Mouse (Mus musculus): ENCODE data around the gene Mbnl1.

The Mbnl1 gene

GRCm38 (mm10) chr3:60516054-60516674 is 43.5 kb downstream of the Mbnl1 start:
- DNase-seq (ENCODE audit: low read depth, low spot score): no peak

GRCm38 (mm10) chr3:60517234-60517787 is 44.7 kb downstream of the Mbnl1 start:
- no peak for DNase-seq (ENCODE audit: low read depth, low spot score)

DNA sequence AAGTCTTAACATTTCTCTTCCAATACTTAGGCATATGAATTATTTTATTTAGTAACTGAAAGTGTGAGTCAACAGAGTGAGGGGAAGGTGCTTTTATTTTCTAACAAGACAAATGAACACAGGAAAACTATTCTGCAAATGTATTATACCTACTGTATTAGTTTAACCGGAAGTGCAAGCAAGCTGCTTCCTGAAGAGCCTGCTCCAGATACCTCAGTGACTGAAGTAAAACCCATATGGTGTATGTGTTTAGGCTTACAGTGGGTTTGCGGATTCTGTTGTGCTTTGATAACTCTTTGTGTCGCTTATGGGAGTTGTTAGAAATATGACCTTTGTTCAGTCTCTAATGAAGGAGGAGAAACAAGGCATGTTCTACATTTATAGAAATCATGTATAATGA is 46.7 kb downstream of the Mbnl1 start:
- DNase-seq (ENCODE audit: low read depth, low spot score): no peak

DNA sequence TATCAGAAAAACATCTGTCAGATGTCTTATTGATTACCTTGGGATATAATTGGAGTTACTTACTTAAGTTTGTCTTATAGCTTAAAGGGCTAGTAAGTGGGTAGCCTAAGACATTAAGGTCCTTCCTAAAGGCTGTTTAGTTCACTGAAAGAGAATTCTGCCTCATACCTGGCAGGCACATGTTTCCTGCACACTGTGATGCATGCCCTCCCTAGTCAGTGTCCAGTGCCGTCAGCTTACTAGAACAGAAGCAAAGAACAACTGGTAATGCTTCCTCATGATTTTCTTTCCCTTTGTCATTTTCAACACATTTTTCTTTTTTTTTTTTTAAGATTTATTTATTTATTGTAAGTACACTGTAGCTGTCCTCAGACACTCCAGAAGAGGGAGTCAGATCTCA is 51.5 kb downstream of the Mbnl1 start:
- no peak for DNase-seq (ENCODE audit: low read depth, low spot score)

GRCm38 (mm10) chr3:60531286-60531685 is 58.7 kb downstream of the Mbnl1 start:
- DNase-seq (ENCODE audit: low read depth, low spot score): no peak

- no peak for DNase-seq (ENCODE audit: low read depth, low spot score)
Measured at GRCm38 (mm10) chr3:60531826-60532225, 59.2 kb downstream of the Mbnl1 start.

DNA sequence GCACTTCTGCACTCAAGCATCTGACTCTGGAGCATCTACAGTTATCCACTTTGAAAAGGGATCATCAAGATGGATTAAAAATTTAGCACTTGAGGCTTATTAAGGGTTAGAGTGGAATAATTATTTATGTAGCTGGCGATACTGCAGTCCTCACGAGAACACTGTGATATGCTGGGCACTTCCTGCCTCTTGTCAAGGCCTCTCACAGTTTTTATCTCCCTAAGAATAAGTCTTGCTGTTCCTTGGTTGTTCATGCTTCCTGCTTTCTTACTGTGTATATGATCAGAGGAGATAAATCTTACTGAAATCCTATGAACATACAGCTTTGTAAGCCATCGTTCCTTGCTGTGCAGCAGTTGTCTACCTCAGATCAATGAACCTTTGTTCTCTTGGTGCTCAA is 62.6 kb downstream of the Mbnl1 start:
- no peak for DNase-seq (ENCODE audit: low read depth, low spot score)

- no peak for DNase-seq (ENCODE audit: low read depth, low spot score)
Measured at GRCm38 (mm10) chr3:60537063-60537462, 64.4 kb downstream of the Mbnl1 start.

GRCm38 (mm10) chr3:60538214-60538971 is 65.8 kb downstream of the Mbnl1 start:
- DNase-seq (ENCODE audit: low read depth, low spot score): no peak

- no peak for DNase-seq (ENCODE audit: low read depth, low spot score)
Measured at GRCm38 (mm10) chr3:60541121-60541520, 68.5 kb downstream of the Mbnl1 start.

DNA sequence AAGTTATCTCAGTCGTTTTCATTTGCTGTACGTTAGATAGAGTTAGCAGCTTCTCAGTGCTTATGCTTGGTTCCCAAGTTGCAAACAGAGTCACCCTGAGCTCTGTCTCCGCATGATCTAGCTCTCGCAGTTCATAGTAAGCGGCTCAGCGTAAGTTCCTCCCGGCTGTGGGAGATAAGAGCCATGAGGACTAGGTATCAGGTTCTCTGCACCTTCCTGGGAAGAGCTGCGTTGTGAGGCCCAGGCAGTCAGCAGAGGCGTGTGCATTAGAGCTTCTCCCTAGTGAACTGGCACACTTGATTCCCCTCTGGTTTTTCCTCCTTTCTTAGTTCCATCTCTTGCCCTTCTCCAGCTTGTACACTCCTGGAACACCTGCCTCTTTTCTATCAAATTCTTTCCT is 73.6 kb downstream of the Mbnl1 start:
- DNase-seq (ENCODE audit: low read depth, low spot score): no peak

- DNase-seq (ENCODE audit: low read depth, low spot score): no peak
Measured at GRCm38 (mm10) chr3:60546904-60547303, 74.3 kb downstream of the Mbnl1 start.

GRCm38 (mm10) chr3:60550492-60550891 is 77.9 kb downstream of the Mbnl1 start:
- no peak for DNase-seq (ENCODE audit: low read depth, low spot score)

DNA sequence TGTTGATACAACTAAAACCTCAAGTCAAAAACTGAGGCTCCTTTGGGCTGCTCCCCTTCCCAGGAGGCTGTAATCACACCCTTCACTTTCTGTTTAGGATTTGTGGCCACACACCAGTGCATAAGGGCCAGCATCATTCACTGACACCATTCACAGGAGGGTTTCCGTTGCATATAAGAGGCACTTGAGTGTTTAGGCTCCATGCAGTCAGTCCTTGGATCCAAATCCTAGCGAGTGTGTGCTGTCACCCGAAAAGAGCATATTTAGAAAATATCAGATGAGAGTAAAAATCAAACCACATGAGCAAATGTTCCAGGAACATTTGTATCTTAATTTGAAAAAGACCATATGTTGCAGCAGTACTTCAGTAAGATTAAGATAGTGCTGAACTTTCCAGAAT is 79.0 kb downstream of the Mbnl1 start:
- no peak for DNase-seq (ENCODE audit: low read depth, low spot score)

- DNase-seq (ENCODE audit: low read depth, low spot score): no peak
Measured at GRCm38 (mm10) chr3:60553011-60553410, 80.4 kb downstream of the Mbnl1 start.

DNA sequence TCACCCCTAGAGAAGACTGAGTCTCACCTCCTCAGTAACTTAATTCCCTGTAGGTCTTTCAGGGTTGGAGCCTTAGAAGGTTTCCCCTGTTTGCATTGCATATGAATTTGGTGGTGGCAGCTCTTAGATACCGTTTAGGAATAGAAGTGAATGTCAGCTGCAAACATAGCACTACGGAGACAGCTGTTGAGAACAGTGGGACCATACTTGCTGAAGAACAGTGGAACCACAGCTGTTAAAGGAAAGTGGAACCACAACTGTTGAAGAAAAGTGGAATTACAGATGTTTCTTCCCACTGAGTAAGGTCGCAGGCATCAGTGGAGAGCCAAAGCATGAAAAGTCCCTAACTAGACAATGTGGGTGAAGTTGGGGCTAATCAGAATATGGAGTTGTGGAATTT is 84.0 kb downstream of the Mbnl1 start:
- no peak for DNase-seq (ENCODE audit: low read depth, low spot score)

DNA sequence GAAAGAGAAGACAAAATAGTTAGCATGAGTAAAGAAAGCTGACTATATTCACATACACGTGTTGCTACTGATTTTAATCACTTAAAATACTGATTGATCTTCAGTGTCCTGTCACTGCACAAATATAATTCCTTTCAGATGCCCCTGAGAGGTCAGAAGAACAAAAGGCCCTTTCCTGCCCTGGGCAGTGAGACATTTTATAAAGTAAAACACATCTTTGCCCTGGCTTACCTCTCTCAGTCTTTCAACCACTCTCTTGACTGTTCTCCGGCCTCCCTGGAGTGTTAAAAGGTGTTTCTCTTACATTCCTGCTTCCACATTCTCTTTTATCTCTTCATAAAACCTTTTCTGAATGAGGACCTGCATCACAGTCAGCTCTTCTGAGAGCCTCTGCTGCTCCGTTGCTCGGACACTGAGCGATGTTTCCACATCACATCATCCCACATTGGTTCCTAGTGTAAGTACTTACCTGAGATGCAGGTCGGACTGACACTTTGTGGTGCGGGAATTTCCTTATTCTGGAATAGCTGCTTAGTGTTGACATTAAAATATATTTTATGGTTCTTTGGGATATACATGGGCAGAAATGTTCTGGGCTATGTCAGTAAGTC is 85.7 kb downstream of the Mbnl1 start:
- DNase-seq (ENCODE audit: low read depth, low spot score): no peak

GRCm38 (mm10) chr3:60559762-60560161 is 87.1 kb downstream of the Mbnl1 start:
- no peak for DNase-seq (ENCODE audit: low read depth, low spot score)

- no peak for DNase-seq (ENCODE audit: low read depth, low spot score)
Measured at GRCm38 (mm10) chr3:60563529-60564243, 91.1 kb downstream of the Mbnl1 start.

- DNase-seq (ENCODE audit: low read depth, low spot score): no peak
Measured at GRCm38 (mm10) chr3:60564244-60564643, 91.6 kb downstream of the Mbnl1 start.

DNA sequence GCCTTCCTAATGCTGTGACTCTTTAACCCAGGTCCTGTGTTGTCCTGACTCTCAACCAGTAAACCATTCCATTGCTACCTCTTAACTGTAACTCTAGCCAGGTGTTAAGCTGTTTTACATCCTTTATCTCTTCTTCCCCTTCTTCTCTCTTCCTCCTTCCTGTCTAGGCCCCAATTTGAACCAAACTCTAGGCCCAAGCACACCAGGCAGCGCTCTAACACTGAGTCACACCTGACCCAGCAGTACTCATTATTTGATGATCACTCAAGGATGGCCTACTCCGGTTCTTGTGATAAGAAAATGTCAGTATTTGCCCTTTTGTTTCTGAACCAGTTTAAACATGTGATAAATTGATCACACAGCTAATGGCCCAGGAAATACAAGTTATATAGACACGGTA is 92.6 kb downstream of the Mbnl1 start:
- DNase-seq (ENCODE audit: low read depth, low spot score): no peak

DNA sequence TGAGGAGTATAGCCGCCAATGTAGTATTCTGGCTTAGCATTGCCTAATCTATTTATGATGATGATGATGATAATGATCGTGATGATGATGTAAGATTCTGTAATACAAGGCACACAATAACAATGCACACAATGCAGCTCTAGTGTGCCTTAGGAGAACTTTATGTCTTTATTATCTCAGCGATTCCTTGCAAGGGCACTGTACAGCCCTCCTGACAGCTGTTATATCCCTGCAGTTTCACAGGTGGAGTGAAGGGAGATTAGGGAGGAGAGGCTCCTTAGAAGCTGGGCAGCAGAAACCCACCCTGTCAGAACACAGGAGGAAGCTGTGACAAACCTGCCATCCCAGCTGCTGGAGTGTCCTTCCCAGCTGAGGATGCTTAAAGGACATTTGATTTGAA is 93.3 kb downstream of the Mbnl1 start:
- DNase-seq (ENCODE audit: low read depth, low spot score): no peak
